Mouse (Mus musculus) thymus, postnatal 14 days (tissue): ENCODE measurements around the gene Aggf1.
A peak's percentile ranks its signal among the peaks of the same experiment; 100 is the strongest.
"Not testable (repeated sequence)": the region's sequence is repeated elsewhere in the genome, so short reads cannot be mapped to it uniquely, and the experiment has no call there.

Experiments
- DNase-seq: peaks from one replicate; pipeline ENCODE4 v3.0.0; 2021

The Aggf1 gene

DNA sequence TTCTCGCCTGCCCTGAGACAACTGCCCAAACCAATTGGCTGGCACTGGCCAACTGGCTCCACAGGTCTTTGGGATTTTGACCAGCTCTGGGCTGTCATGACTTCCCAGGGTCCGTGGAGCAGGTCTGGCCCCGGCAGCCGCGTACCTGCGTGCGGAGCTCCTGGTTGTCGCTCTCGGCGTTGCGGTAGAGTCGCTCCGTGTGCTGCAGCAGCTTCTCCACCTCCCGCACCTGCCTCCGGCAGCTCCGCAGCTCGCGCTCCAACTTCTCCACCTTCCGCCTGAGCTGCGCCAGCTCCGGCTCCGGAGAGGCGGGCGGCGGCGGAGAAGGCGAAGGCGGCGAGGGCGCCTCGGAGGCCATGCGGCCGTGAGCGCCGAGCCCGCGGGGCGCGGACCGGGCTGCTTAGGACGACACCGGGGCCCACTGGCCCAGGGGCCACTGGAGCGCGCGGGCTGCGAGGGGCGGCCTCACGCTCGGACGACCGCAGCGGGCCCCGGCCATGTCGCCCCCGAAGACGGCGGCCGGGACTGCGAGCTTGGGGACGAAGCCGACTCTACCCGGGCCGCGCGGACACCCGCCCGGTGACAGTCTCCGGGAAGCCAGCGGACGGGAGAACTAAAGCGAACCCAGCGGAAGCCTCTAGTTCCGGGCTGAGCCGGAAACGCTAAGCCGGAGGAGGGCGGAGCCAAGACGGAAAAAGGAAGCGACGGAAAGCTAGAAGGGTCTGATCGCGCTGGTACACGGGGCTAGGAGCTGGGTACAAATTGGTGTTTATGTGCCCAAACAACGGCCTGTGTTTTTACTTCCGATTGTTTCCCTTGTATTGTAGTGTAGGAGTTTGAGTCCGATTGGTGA is at the start of gene Aggf1:
Aggf1 (minus strand) TSS at position 652 of the 853 bp plus-strand sequence.
- DNase-seq = peak; percentile 92

DNA sequence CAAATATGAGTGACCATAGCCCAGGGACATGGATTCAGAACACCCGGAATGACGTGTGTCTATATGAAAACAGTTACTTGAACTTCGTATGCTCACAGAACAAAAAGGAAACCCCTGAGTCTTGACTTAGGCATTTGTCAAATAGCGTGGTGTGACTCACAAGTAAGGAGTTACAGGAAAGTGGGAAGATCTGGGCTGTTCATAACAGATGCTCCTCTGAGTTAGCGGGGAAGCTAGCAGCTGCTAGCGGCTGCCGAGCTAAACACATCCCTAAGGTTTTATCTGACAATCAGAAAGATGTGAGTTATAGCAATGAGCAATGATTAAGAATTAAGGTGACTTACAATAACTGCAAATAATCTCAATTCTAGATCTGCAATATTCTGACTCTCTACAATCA is 49.8 kb upstream of the Aggf1 start:
- no peak for DNase-seq

DNA sequence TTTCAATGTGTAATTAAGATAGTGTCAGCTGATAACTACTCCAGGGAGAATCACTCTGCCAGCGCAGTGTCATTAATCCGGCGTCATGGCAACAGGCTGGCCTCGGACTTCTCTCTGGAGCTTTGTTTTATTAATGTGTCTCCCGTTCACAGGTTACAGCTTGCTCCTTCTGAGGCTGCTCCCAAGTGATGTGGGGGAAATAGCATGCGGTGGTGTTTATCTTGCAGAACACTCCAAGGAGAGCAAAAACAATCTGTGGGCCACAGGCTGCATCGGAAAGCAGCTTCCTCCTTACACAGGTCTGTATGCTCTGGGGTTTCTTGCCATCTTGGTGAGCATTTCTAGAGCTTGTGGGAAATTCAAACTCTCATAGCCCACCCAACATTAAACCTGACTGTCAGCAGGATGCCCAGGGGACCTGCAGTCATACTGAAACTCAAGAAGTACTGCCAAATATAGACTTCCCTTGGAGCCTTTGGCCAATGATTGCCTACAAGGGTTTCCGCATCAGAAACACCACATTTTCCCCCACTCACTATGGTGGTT is 44.1 kb upstream of the Aggf1 start:
- DNase-seq = no peak

DNA sequence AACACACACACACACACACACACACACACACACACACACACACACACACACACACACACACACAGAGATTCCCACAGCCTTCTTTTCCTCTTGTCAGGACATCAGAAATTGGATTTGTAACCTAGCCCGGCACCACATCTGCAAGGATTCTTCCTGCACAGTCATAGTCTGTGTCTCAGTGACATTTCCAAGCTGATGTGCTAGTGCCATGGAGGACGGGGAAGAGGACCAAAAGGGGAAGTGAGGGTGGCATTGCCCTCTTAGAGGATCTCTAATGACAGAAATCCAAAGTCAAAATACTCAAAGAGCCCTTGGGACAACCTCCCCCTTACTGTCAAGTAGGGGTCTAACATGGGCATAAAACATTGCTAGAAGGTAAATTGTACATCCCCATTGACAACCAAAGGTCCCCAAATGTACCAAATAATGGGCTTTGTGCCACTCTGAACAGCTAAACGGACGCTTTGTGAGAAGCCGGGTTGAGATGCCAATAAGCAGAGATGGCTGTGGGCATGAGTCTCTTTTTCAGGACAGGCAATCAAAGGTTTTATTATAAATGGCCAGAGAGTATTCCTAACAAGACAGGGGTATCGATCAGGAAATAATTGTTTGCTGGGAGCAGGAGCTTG is 43.5 kb upstream of the Aggf1 start:
- no peak for DNase-seq

DNA sequence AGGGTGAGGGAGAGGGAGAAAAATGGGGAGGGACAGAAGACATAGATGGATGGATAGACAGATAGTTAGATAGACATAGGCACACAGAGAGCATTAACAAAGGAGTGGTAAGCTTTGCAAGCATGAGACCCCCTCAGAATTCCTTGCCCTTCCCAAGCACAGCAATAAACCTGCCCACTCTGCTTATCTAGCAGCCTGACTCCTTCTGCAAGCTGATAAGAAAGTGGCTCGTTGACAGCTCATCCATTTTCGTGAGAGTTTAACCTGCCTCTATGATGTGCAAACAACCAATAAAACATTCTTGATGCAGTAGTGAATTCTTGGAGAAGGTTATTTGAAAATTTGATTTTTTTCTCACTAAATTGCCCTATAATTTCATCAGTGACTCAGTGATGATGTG is 37.1 kb upstream of the Aggf1 start:
- DNase-seq = no peak

DNA sequence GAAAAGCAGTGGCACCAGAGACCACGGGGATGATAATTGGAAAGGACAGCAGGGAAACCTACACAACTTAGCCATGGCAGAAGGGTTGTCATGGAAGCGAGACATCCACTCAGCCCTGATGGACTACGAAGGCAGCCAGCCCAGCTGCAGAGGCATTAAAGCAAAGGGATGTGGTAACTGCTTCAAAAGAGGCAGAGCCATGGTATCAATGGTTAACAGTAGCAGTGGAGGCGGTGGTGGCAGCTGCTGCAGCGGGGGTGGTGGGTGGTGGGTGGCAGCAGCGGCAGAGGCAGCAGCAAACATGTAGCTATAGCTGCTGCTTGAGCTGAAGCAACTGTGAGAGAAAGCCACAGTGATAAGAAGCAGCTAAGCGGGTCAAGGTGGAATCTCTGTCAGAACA is 18.1 kb upstream of the Aggf1 start:
- DNase-seq = peak; percentile 19

DNA sequence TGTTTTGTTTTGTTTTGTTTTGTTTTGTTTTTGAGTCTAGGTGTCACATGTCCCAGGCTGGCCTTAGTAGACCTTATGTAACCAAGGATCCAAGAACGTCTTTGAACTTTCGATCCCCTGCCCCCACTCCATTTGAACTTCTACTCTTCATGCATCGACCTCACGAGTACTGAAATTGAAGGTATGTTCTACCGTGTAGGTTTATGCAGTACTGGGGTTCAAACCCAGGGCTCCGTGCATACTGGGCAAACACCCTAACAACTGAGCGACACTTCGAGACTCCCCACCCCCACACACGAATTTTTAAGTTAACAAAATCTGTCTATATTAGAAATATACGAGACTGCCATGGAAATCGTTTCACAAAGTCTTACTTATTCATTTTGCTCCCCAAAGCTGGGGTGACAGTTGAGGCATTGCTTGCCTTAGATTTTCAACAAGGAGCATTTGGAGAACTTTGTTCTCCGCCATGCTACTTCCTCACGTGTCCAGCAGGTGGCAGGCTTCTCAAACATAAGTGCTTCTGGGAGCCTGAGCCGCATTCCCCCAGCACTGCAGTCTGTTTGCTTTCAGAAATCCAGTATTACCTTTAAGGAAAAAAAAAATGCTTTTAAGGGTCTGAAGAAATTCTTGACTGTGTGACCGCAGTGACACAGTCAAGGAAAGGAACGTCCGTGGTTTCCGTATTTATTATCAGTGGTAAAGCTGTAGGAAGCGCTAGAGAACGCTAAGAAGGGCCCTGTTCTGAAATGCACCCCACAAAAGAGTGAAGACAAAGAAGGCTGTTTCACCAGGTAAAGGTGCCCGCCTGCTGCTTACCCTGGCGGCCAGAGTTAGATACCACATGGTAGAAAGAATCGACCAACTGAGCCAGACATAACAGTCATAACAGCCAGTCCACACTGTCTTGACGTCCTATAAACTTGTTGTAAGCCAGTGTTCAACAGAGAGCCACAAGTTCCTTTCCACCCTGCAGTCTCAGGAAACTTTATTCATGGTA is 15.0 kb upstream of the Aggf1 start:
- DNase-seq = peak; percentile 79

DNA sequence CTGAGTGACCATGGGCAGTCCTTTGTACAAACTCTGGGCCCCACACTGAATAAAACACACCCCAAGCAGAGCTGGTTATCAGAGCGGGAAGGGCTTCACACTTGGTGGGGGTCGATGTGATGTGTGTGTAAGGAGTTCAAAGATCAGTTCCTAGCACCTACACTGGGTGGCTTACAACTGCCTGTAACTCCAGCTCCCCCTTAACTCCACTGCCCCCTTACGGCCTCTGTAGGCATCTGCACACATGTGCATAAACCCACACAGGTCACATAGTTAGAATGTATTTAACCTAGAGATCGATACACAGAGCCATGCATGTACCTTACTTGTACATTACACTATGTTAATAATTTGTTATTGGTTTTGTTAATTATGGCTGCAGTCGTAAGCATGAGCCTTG is 13.1 kb upstream of the Aggf1 start:
- DNase-seq = no peak

DNA sequence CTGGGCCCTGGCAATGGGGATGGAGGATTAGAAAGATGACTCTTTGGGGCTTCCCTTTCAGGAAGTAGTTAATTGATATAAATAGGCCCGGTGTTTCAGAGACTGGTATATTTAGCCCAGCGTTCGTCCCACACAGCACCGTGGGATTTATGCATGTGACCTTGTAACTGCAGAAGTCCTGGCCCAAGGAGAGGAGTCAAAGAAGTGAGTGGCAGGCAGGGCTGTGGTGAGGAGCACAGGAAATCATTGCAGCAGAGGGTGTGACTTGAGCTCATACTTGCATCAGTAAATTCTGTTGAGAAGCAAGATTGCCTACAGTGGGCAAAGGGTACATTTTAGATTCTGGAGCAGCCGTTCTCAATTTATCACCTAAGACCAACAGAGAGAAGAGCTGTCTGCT is 7.3 kb upstream of the Aggf1 start:
- no peak for DNase-seq

DNA sequence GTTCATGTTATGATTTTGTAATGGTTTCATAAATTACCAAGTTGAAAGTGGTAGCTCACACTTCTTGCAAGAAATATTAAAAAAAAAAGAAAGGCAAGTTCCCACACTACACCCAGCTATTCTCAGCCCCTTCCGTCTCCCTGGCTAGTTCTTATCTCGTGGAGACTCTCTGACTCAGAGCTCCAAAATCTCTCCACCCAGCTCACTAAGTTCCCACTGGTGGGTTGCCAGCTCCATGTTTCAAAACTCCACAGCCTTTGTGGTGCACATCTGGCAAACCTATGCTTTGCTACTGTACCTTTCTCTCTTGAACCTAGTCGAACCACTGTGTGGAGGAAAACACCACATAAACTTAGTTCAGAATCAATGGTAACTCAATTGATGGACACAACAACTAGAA is 3.5 kb upstream of the Aggf1 start:
- DNase-seq = no peak

DNA sequence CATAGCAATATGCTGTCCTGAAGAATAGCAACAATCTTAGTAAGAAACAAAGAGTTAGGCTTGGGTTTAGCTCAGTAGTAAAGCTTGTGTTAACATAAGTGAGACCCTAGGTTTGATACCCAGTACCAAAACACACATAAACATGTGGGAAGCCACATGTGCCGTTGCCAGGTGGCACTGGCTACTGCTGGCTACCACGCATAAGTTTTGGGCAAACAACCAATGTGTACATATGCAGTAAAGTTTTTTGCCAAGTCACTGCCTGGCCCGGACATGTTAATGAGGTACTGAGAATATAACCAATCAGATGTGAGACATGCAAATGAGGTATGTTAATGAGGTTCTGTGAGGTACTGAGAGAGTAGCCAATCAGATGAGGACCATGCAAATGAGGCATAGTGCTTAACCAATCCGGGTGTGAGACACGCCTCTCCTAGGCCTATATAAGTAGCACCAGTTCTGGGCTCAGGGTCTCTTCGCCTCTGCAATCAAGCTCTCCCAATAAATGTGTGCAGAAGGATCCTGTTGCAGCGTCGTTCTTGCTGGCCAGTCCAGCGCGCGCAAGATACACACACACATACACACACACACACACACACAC is 1.6 kb upstream of the Aggf1 start:
- DNase-seq = not testable (repeated sequence)

DNA sequence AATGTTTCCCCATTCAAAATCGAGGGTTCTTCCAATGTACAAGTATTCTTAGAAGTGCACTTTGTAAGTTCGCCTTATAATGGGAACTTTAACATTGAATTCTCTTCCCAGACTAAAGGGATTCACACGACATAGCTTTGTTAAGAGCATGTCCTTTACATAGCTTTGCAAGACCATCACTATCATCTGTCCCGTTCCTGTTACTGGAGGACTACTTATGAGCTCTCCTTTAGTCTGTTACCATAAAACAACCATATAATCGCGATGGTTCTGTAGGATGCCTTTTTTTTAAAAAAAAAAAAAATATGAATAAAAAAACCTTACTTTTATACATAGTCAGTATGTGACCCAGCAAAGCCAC is 382 bp upstream of the Aggf1 start:
- no peak for DNase-seq

DNA sequence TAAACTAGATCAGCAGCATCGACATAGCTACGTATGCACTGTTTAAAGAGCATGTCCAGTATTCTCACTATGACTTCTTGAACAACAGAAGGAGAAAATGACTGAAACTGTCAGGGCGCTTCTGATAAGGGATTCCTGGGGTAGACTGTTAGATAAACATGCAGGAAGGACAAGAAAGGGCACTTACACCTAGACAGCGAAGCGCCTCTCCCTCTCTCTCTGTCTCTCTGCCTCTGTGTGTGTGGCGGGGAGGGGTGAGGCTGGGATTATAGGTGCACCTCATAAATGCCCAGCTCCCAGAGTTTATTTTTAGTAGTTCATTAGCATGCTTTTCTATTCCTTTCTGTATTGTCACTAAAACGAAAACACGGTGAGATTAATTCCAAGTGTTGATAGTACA is 8.8 kb downstream of the Aggf1 start:
- no peak for DNase-seq

DNA sequence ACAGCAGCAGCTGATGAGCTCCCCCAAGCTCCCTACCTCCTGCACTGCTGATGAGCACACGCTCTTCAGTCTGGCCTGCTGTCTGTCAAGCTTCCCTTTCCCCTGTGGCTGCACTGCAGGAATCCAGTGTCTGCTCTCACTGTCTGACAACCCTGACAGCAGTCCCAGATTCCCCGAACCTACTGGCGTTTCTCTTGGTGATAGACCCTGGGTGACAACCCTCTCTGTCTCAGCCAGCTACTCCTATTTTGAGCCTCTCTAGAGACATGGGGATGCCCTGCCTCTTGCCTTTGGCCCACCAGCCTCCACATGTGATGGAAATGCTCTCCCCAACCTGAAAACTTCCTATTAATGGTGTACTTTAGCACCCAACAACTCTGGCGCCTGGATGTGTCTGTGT is 11.7 kb downstream of the Aggf1 start:
- no peak for DNase-seq

DNA sequence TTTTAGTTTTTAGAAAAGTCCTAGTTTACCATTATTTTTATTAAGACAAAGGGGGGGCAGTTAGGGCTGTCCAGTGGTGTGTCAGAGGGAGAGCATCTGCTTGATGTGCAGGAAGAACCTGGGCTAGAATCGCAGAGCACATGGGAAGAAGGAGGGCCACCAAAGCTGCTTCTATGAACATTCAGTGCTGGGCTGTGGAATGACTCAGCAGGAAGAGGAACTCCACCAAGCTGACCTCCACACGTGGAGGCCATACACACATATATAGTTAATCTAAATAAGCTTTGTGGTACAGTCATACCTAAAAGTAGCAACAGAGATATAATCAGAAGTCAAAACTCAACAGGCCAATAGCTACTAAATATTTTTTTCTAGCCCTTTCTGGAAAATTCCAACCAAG is 16.9 kb downstream of the Aggf1 start:
- no peak for DNase-seq

DNA sequence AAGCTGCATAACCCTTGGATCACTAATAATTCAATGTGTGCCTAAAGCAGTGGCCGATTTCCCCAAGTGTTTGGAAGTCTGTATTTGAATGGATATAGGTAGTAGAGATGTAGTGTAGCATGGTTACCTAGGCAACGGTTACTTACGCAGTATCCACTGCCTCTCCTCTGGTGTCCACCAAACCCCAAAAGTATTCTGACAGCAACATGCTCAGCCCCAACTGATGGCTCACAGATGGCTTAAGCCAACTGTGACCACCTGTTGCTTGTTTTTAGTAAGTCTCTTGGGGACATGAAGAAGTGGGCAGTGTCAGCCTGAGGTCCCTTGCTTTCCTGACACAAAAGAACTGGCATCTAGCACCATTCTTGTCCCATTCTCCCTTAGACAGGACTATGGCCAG is 26.7 kb downstream of the Aggf1 start:
- no peak for DNase-seq

DNA sequence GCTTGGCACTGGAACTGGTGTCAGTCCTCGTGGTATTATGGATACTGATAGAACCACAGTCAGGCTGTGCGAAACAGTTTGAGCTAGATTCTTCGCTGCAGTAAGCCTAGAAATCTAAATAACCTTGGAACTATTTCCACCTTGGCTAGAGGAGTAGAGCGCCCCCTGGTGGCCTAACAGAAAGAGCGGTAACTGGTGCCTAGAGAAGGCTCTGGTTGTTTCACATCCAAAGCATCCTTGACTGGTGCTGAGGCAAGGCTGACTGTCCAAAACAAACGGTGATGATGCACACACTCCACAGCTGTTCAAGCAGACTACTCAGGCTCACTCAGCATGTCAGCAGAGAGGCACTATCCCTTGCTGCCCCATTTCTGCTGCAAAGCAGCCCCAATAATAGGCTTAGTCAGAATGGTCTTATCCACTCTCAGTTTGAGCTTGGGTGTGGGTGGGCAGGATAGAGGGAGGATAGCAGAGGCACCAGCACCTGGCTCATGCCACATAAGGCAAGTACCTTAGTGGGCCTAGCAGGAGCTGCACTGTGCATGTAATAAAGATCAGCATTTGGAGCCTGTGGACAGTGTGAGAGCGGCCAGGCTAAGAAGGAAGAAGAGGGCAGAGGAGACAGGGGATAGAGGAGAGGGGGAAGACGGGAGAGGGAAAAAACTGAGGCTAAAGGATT is 28.0 kb downstream of the Aggf1 start:
- DNase-seq = peak; percentile 73

DNA sequence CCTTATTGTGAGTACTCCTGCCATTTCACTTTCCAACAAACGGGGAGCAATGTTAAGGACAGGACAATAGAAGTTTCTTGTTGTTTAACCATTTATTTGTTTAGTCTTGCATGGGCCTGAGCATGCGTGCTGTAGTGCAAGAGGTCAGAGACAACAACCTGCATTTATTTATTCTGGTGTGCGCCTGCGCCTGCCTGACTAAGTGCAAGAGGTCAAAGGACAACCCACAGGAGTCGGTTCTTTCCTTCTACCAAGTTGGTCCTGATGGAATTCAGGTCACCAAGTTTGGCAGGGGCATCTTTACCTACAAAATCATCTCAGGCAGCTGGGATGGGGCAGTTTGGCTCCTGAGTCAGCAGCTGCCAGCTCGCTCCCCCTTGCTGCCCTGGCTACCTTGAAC is 29.3 kb downstream of the Aggf1 start:
- DNase-seq = no peak

DNA sequence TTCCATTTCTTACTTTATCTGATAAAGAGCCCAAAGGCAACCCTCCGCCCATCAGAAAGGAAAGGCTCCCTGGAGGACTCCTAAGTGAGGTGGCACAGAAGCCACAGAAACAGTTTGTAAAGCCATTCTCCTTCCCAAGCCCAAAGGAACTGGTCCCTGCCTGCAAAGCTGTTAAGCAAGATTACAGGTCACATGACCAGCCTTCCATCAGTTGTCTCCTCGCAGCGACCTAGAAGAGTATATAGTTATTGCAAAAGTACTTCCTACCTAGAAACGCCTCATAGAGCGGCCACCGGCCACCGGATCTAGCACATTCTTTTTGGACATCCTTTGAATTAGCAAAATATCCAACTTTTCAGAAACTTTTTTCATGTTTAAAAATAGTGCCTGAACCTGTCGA is 31.7 kb downstream of the Aggf1 start:
- no peak for DNase-seq

DNA sequence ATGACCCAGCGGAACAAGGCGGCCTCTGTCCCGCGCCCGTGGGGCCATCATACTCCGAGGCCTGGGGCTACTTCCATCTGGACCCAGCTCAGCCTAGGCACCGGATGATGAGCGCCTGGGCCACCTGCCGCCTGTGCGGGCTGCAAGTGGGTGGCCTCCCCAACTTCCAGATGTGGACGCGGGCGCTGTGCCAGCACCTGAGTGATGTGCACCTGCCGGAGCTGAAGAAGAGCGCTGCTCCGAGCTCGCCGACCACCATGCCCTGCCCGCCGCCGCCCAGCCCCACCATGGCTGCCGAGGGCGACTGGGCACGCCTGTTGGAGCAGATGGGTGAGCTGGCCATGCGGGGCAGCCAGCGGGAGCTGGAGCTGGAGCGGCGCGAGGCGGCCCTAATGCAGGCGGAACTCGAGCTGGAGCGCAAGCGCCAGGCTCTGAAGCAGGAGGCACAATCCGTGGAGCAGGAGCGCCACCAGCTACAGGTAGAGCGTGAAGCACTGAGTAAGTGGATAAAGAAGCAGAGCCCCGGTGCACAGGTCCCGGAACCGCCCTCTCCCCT is 39.0 kb downstream of the Aggf1 start:
- no peak for DNase-seq

DNA sequence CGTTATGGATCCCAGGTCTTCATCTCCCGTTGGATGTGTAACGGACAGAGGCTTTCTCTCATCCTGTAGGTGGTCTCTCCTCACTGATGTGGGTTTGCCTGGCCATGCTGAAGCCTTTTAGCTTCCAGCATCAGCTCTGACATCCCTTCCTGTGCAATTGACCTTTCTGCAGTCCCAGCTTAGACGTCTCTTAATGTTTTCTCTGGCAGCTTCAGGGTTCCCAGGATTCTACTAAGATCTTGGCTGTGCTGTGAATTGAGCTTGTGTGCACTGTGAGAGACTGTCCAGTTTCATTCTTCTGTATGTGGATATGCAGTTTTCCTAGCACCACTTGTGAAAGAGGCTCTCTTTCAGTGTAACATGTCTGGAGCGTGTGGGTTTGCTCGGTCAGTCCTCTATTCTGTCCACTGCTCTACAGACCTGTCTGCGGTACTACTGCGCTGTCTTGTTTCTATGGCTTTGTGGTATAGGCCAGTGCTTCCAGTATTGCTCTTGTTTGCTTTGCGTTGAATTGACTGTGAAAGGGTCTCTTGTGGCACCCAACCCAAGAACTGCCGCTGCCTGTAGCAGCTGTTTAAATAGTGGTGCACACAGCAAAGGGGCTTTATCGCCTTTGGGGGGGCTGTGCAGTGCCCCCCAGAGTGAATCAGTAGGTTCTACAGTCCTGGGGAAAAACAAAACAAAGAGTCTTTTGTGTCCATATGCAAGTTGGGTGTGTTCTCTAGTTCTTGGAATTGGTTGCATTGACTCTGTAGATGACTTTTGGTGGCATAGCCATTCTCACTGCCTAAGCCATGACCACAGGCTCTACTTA is 42.9 kb downstream of the Aggf1 start:
- no peak for DNase-seq
